Mouse (Mus musculus) embryonic facial prominence, embryonic 14.5 days (tissue): ENCODE results near the gene Atp10b. TPM values are rescaled to one million over a fixed set of nuclear protein-coding genes. Genes with fewer than 3 reads are reported as not detected.

ENCODE experiments used
- ATAC-seq: fragments of 200-750 bp; cut with Nextera tagmentation; 2 replicates; pipeline ENCODE4 v1.8.0; 2017; ENCODE audit warnings: low read depth, moderate number of reproducible peaks, moderate TSS enrichment
- DNase-seq: peaks from one replicate; pipeline ENCODE4 v3.0.0-alpha.2; 2015; ENCODE audit warnings: low spot score
- H3K27ac ChIP-seq: fragments of 300-500 bp; sonication (generic); replicated peaks from 2 replicates; pipeline ENCODE4 v1.5.1; 2014; ENCODE audit warnings: low read depth, mild to moderate bottlenecking, low read length, moderate library complexity
- H3K27me3 ChIP-seq: fragments of 300-500 bp; sonication (generic); replicated peaks from 2 replicates; pipeline ENCODE4 v1.6.1; 2014; ENCODE audit warnings: low read length; ENCODE audit not compliant: control insufficient read depth, insufficient read depth
- H3K36me3 ChIP-seq: fragments of 300-500 bp; sonication (generic); 2 replicates; pipeline ENCODE4 v1.6.1; 2014; ENCODE audit warnings: low read length, mixed read lengths; ENCODE audit not compliant: control insufficient read depth, insufficient read depth
- H3K4me1 ChIP-seq: fragments of 300-500 bp; sonication (generic); 2 replicates; pipeline ENCODE4 v1.6.1; 2014; ENCODE audit warnings: antibody characterized with exemption, low read length; ENCODE audit not compliant: control insufficient read depth, insufficient read depth
- H3K4me2 ChIP-seq: fragments of 300-500 bp; sonication (generic); 2 replicates; pipeline ENCODE4 v1.6.1; 2014; ENCODE audit warnings: low read depth, mild to moderate bottlenecking, low read length, moderate library complexity, mixed read lengths
- H3K4me3 ChIP-seq: fragments of 300-500 bp; sonication (generic); 2 replicates; pipeline ENCODE4 v1.5.1; 2014; ENCODE audit warnings: low read depth, mild to moderate bottlenecking, low read length
- H3K9ac ChIP-seq: fragments of 300-500 bp; sonication (generic); 2 replicates; pipeline ENCODE4 v1.6.1; 2014; ENCODE audit warnings: low read depth, mild to moderate bottlenecking, low read length, moderate library complexity, mixed read lengths
- H3K9me3 ChIP-seq: fragments of 300-500 bp; sonication (generic); 2 replicates; pipeline ENCODE4 v1.6.1; 2016; ENCODE audit warnings: low read length; ENCODE audit not compliant: control insufficient read depth
- WGBS: fragments of 180-500 bp; shearing (Covaris S2); extraction: QIAGEN DNeasy Blood & Tissue Kit; methylation state at CpG from one replicate; pipeline ENCODE4 v1.1.7; 2014; 5-methylcytosine and 5-hydroxymethylcytosine counted together
- polyA plus RNA-seq: library from polyadenylated mRNA; unstranded; fragments of >200 nt; fragmentation: Nextera tagmentation; extraction: Ambion mirVana; gene quantifications from 2 replicates; pipeline ENCODE4 v1.2.1, GENCODE M21; 2014

Atp10b gene
- polyA plus RNA-seq, 1 experiment from 2014 or later, result 2.2 TPM

DNA sequence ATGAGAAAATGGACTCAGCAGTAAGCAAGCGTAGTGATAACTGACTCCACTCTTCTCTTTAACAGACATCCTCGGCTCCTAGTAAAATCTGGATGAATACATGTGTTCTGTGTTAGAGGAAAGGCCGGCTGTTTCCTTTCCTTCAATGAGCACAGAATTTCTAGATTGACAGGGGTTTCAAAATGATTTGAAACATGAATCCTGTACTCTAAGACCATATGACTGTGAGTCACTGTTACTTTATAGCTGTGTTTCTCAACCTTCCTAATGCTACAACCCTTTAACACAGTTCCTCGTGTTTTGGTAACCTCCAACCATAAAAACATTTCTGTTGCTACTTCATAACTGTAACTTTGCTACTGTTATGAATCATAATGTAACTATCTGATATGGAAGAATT lies 33.8 kb downstream of the Atp10b start:
- no peak overlapping the region for H3K4me3 ChIP-seq
- DNase-seq, result peak; percentile 39

DNA sequence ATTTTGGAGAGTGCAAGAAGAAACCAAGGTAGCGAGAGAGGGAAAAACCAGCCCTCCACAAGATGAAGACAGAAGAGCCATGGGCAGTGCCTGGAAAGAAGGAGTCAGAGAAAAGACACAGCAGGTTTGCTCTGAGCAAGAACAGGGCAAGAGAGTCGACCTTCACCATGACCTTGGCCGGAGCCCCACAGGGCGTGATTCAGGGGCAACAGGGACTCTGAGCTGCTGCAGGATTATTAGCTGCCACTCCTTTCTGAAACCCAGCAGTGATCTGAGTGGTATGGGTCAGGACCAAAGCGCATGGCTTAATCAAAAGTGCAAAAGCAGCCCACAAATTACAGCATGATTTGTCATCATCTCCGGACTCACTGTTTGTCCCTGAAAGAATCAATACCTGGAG lies 36.6 kb downstream of the Atp10b start:
- H3K4me2 ChIP-seq, result no peak overlapping the region
- no peaks in the 10 kb centered on the region for H3K4me1 ChIP-seq
- H3K4me3 ChIP-seq, result no peak overlapping the region
- no peak for ATAC-seq
- no peak overlapping the region for H3K27ac ChIP-seq
- no peak for DNase-seq
- H3K27me3 ChIP-seq, result no peaks in the 10 kb centered on the region
- 67% methylated on average over 6 of the region's 6 CpGs for WGBS
- no peaks in the 10 kb centered on the region for H3K36me3 ChIP-seq
- no peak overlapping the region for H3K9ac ChIP-seq
- no peaks in the 10 kb centered on the region for H3K9me3 ChIP-seq

More for the DNA sequence above, 33.8 kb downstream of the Atp10b start:
- Histone ChIP-seq H3K36me3 (no peaks in the 10 kb centered on the region), H3K9ac (no peak overlapping the region), H3K9me3 (no peaks in the 10 kb centered on the region), H3K27me3 (no peaks in the 10 kb centered on the region), H3K4me2 (no peak overlapping the region; the same call in 1 of the 2 replicates), H3K27ac (no peak overlapping the region), H3K4me1 (no peaks in the 10 kb centered on the region)
- no peak for ATAC-seq
- 34% methylated on average over 4 of the region's 4 CpGs for WGBS

DNA sequence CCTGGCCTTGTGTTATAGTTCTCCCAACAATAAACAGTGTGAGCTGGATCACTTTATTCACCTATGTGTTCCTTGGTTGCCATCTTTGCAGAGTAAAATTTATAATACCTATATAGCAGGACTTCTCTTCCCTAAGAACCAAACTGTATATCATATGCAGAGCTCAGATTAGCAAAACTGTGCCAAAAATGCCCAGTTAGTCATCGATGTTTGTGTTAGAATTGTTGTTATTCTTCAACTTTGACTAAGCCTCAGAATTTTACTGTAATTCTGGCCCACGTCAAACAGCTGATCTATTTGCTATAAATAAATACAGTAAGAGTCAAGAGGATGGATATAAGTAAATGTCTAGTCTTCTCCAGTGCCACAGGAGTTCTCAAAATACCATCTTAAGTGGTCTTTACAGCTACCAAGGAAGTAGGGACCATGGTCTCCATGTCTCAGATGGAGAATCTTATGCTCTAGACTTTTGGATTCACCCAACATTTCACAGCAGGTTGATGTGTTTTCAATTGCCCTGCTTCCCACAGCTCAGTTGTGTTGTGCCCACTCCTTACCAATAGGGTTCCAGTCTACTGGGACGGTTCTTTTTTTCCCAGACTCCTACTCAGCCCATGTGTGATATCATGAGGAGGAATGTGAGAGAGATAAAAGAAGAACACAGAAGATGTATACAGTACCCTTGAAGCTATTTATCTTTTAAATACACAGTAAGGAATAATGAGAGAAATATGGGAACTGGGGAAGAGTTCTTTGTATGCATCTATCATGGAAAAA lies 40.3 kb downstream of the Atp10b start:
- H3K27me3 ChIP-seq, result no peaks in the 10 kb centered on the region
- H3K27ac ChIP-seq, result no peak overlapping the region
- no peaks in the 10 kb centered on the region for H3K9me3 ChIP-seq
- ATAC-seq, result no peak
- H3K36me3 ChIP-seq, result no peaks in the 10 kb centered on the region
- WGBS, result 91% methylated on average over 3 of the region's 3 CpGs
- H3K4me2 ChIP-seq, result no peak overlapping the region
- no peak overlapping the region for H3K4me3 ChIP-seq
- H3K4me1 ChIP-seq, result no peaks in the 10 kb centered on the region
- no peak for DNase-seq
- no peak overlapping the region for H3K9ac ChIP-seq

DNA sequence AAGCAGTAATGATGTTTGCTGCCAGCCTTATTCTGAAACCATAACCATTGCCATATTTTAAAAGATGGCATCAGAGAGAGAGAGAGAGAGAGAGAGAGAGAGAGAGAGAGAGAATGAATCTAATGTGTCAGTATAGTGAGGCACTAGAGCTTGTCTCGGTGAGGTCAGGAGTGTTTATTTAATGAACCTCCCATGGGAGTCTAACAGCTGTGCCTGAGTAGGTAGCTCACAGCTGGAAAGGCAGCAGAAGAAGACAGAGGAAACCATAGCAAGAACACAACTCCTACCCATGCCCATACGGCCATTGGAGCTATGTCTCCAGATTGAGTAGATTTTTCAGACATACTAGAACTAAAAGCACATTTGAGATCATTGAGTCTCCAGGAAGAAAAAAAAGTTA lies 49.1 kb downstream of the Atp10b start:
- 55% methylated on average over 2 of the region's 2 CpGs for whole genome bisulfite sequencing
- peaks cover 6% of the 10 kb centered on the region; the same call in 1 of the 2 replicates for H3K4me1 ChIP-seq
- no peak overlapping the region for H3K27ac ChIP-seq
- ATAC-seq (no peak), DNase-seq (no peak)
- H3K36me3 ChIP-seq, result no peaks in the 10 kb centered on the region
- H3K4me3 ChIP-seq, result no peak overlapping the region
- no peak overlapping the region for H3K4me2 ChIP-seq
- H3K9me3 ChIP-seq, result no peaks in the 10 kb centered on the region
- no peaks in the 10 kb centered on the region for H3K27me3 ChIP-seq
- H3K9ac ChIP-seq, result no peak overlapping the region

DNA sequence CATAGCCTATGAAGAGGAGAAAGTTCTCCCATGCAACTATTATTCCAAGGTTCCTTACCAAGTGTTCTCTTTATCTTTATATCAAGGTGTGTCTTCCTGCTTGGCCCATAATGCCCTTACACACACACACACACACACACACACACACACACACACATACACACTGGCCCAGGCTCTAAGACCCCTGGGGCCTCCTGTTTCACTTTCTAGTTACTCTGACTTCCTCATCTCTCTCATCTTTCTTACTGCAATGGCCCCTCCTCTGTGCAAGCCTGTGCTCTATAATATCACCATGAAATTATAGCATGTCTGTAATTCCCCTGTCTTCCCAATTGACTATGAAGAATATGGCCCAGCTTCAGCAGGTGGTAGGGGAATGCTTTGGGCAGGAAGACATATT lies 49.7 kb downstream of the Atp10b start:
- H3K4me2 ChIP-seq, result no peak overlapping the region
- DNase-seq (no peak), ATAC-seq (no peak)
- no peaks in the 10 kb centered on the region for H3K27me3 ChIP-seq
- H3K4me3 ChIP-seq, result no peak overlapping the region
- H3K4me1 ChIP-seq, result peaks cover 6% of the 10 kb centered on the region; the same call in 1 of the 2 replicates
- H3K9ac ChIP-seq, result no peak overlapping the region
- H3K9me3 ChIP-seq, result no peaks in the 10 kb centered on the region
- H3K27ac ChIP-seq, result no peak overlapping the region
- H3K36me3 ChIP-seq, result no peaks in the 10 kb centered on the region

DNA sequence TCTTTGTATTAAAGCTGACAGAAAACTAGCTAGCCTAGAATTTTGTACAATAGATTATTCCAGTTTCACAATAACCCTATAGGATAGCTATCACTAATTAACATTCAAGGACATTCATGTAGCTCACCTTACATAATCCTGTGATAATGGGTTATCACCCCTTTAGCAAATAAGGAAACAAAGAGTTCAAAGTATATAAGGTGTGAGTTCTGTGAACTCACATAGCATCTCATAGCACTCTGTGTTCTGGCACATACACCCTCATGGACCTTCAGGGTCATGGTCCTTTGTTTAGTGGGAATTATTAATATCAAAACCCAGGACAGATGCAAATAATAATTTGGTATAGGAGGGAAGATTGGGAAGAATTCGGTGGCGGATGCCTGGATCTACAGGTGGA lies 50.4 kb downstream of the Atp10b start:
- Histone ChIP-seq H3K36me3 (no peaks in the 10 kb centered on the region), H3K4me3 (no peak overlapping the region), H3K9ac (no peak overlapping the region), H3K4me1 (peaks cover 6% of the 10 kb centered on the region; the same call in 1 of the 2 replicates), H3K9me3 (no peaks in the 10 kb centered on the region), H3K4me2 (no peak overlapping the region), H3K27ac (no peak overlapping the region), H3K27me3 (no peaks in the 10 kb centered on the region)
- DNase-seq (no peak), ATAC-seq (no peak)
- 96% methylated on average over 2 of the region's 2 CpGs for WGBS

DNA sequence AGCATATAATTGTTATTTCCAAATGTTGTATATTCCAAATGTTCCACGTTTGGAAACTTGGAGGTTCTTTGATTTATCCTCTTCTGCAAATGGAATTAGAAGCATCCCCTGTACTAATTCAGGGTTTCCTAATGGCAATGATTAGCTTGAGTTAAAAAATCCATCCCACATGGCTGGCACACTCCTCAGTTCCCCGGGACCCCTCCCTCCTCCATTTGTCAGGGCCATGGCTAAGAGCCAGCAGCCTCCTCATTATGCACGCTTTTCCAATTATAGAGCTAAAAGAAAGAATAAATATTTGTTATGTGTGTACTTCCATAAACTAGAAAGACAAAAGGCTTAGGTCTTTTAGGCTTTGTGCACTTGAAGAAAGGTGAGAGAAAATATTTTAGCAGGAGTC lies 53.9 kb downstream of the Atp10b start:
- Histone ChIP-seq H3K36me3 (no peaks in the 10 kb centered on the region), H3K27ac (no peak overlapping the region), H3K4me1 (peaks cover 6% of the 10 kb centered on the region; the same call in 1 of the 2 replicates), H3K4me2 (no peak overlapping the region), H3K4me3 (no peak overlapping the region), H3K27me3 (no peaks in the 10 kb centered on the region), H3K9ac (no peak overlapping the region), H3K9me3 (no peaks in the 10 kb centered on the region)
- no peak for ATAC-seq
- peak; percentile 46 for DNase-seq
- WGBS, result 38% methylated on average over 3 of the region's 3 CpGs

DNA sequence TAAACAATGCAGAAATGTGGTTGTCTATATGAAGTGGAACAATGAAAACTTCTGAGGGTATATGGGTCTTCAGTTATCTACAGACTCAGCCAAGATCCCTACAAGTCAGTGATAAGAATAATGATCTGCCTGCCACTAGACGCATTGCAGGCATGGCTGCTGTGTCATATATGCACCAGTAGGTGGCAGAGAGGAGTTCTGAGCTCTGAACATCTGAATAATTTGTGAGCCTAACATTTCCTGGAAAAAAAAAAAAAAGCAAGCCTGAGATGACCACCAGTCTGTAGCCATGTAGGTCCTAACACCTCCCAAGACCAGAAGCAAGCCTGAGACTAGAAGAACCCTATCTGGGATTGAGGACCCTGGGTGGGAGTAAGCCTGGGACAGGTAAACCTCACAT lies 63.5 kb downstream of the Atp10b start:
- no peak overlapping the region for H3K4me2 ChIP-seq
- no peaks in the 10 kb centered on the region for H3K27me3 ChIP-seq
- no peaks in the 10 kb centered on the region for H3K4me1 ChIP-seq
- no peak overlapping the region for H3K27ac ChIP-seq
- H3K9me3 ChIP-seq, result no peaks in the 10 kb centered on the region
- ATAC-seq (no peak), DNase-seq (no peak)
- H3K4me3 ChIP-seq, result no peak overlapping the region
- H3K9ac ChIP-seq, result no peak overlapping the region
- no peaks in the 10 kb centered on the region for H3K36me3 ChIP-seq
- WGBS, result 36% methylated on average over 1 of the region's 1 CpGs

DNA sequence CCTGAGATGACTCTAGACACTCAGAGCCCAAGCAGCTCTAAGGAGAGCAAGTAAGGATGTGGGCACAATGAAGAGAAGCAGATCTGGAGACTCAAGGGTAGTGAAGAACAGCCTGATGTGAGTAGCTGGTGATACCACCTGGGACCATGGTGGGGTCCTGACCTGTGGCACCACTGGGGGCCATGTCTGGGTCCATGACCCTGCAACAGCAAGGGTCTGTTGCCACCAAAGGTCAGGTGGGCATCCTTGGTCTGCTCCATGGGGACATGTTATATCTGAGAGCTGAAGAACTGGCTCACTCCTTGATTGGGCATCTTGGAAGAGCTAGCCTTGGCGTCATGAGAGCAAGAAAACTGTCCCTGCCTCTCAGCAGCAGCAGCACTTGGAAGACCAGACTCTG lies 64.1 kb downstream of the Atp10b start:
- Histone ChIP-seq H3K36me3 (no peaks in the 10 kb centered on the region), H3K4me3 (no peak overlapping the region), H3K4me1 (no peaks in the 10 kb centered on the region), H3K9me3 (no peaks in the 10 kb centered on the region), H3K27me3 (no peaks in the 10 kb centered on the region), H3K4me2 (no peak overlapping the region), H3K27ac (no peak overlapping the region), H3K9ac (no peak overlapping the region)
- ATAC-seq (no peak), DNase-seq (no peak)
- WGBS, result 86% methylated on average over 1 of the region's 1 CpGs
